Mouse (Mus musculus): Measurements from ENCODE around the gene AW822073.

AW822073 gene

GRCm38 (mm10) chr10:58220726-58221125 lies 4.0 kb downstream of the AW822073 start:
- no peak for DNase-seq

- no peak for DNase-seq
These were observed 7.4 kb downstream of the AW822073 start for GRCm38 (mm10) chr10:58217366-58217765.

DNA sequence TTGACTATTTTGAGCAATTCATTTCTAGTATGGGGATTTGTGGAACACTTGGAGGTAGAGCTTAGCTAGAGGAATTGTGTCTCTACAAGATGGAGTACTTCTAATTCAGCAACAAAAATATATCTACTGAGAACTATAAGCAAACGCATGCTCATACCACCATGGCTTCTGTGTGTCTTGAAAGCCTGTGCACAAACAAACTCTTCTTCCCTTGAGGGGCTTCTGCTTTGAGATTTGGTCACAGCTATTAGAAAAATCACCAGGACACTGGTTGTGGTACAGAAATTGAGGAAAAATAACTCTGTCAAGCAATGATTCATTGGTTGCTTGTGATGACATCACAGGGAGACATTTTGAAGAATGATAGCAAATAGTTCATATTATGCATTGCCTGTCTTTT lies 9.4 kb downstream of the AW822073 start:
- DNase-seq = no peak

GRCm38 (mm10) chr10:58214934-58215333 lies 9.8 kb downstream of the AW822073 start:
- DNase-seq = no peak

- no peak for DNase-seq
These were observed 10.2 kb downstream of the AW822073 start for GRCm38 (mm10) chr10:58214497-58214896.

DNA sequence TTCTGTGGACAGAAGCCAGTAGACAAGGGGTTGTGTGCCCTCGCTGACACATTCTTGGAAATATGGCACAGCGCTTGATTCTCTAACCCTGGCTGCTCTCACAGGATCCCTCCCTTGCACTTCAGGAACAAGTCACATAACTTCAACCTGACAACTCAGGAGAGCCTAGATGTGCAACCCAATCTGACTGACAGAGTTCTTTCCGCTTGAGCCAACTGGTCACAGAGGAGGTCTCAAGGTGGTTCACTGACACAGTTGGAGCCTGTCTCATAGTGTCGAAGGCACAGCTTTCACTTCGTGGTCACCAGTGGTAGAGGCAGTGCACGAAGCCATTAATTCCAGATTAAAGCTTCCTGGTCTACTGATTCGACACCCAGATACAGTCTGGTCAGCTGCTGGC lies 12.5 kb downstream of the AW822073 start:
- no peak for DNase-seq

DNA sequence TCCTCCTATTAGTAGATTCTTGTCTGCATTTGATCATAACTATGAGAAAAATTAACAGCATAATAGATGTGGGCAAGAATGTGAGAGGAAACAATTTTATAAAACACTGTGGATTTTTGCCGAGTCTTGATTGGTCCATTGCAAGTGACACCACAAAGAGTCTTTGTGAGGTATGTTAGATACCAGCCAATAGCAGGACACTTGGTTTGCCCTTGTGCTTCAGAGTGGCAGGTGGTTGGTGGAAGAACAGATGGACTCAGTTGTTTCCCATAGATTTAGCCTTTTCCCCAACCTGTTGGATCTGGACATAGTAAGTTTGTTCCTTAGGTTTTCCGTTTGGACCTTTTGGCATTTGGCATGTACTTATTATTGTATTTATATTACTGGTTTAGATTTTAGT lies 13.5 kb downstream of the AW822073 start:
- no peak for DNase-seq

DNA sequence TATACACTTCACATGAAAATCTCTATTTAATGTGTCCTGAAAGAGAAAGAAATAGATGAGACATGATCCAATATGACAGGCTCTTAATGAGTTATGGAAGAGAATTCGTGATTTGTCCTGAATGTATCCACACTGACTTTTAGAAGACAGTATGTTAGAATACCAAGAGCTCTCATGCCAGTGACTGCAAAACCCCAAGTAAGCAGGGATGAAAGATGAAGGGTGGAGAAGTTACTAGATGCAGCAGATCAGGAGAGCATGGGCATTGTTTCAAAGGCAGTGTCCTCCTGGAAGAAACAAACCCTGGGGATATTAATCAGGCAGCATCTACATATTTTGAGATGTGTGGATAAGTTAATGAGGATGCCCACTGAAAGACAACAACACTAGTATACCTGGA lies 14.2 kb downstream of the AW822073 start:
- no peak for DNase-seq

- no peak for DNase-seq
These were observed 14.8 kb downstream of the AW822073 start for GRCm38 (mm10) chr10:58209710-58210467.

DNA sequence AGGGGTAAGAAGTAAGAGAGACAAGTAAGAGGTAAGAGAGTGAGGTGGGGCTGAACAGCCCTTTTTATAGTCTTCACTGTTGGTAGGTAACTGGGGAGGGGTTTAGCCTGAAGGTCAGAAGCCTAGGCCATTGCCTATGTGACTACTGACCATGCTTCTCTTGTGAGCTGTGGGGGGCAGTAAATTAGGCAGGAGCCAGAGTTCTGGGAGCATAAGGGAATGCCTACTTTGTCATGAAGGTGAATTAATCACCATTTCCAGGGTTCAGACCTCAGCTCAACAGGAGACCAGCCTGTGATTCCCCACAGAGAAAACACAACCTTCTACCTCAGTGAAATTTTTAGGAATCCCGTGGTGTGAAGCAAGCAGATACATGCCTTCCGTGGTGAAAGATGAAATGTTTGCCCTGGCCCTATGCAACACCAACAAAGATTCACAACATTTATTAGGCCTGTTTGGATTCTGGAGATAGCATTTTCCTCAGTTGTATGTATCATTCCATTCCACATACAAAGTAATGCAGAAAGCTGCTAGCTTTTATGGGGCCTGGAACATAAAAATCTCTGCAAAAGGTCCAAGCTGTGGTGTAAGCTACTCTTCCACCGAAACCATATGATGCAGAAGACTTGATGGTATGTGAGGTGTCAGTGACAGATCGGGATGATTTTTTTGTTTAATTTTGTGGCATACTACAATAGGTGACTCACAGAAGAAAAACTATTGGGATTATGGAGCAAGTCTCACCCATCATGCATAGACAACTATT lies 17.9 kb downstream of the AW822073 start:
- DNase-seq = no peak

DNA sequence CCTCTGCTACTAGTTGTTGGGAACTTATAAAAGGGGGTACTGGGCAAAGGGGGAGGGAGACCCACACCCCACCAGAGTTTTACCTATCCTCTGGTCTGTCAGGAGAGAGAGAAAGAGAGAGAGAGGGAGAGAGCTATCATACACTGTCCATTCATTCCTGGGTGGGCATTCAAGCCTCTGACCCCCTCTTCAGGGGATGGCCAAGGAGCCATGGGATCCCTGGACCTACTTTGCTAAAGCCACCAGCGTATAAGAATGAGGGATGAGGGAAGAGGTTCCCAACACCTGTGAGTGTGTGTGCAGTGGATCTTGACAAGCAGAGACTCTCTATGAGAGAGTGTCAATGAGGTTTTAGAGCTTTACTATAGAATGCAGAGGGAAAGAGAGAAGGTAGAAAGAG lies 18.7 kb downstream of the AW822073 start:
- no peak for DNase-seq
